Mouse (Mus musculus): ENCODE data around the gene C5ar2. TPM values are rescaled to one million over a fixed set of nuclear protein-coding genes. Genes with fewer than 3 reads are reported as not detected.

Gene C5ar2
- polyA plus RNA-seq (2015; fragmentation: Nextera tagmentation; extraction: Ambion mirVana), result 0.09 and 0.11 TPM in 2 replicates

DNA sequence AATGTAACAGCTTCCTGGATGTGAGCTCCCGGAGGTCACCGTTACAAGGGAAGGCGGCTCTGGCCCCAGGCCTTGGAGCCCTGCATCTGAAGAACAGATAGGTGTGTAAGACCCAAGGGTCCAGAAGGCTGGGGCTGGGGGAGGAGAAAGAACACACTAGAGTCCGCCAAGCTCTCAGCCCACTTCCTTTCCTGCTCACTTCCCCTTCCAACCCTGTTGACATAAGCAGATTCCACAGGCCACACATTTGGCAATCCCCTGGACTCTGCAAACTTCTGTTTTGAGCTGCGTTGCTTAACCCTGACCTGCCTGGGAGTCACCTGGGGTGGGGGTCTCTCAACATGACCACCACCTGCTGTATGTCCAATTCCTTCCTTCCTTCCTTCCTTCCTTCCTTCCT lies at the start of gene C5ar2:
C5ar2 (minus strand) TSS at position 88 of the 400 bp plus-strand sequence.
- no peak within 1 kb of the TSS for H3K9ac ChIP-seq (replicated peaks; ENCODE audit: low read length)
- whole genome bisulfite sequencing, result 39% methylated on average over 5 of the region's 5 CpGs

DNA sequence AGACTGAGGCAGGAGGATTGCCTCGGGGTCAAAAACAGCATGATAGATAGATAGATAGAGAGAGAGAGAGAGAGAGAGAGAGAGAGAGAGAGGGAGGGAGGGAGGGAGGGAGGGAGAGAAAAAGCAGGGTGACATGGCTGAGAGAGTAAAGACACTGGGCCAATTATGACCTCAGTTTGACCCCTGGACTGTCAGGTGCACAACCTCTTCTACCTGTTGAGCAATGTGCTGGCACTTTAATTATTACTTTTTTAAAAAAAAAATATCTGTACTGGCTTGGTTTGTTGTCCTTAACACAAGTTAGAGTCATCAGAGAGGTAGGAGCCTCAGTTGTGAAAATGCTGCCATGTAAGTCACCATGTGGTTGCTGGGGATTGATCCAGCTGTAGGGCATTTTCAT lies 43.8 kb upstream of the C5ar2 start:
- no peak overlapping the region for H3K4me3 ChIP-seq (ENCODE audit: low read length)
- H3K9me3 ChIP-seq (ENCODE audit: low read length), result no peaks in the 10 kb centered on the region
- H3K9ac ChIP-seq (replicated peaks; ENCODE audit: low read length), result no peak overlapping the region
- H3K27me3 ChIP-seq (ENCODE audit: insufficient read depth, low read length), result no peaks in the 10 kb centered on the region
- ATAC-seq (ENCODE audit: low FRiP score, low TSS enrichment), result no peak
- WGBS, result 77% methylated on average over 1 of the region's 1 CpGs
- no peak overlapping the region for H3K4me2 ChIP-seq (replicated peaks; ENCODE audit: low read depth, low read length)
- H3K36me3 ChIP-seq (ENCODE audit: insufficient read depth, low read length), result peaks cover 13% of the 10 kb centered on the region
- H3K4me1 ChIP-seq (ENCODE audit: insufficient read depth, low read length), result peaks cover 11% of the 10 kb centered on the region; the same call in 1 of the 2 replicates
- no peak overlapping the region for H3K27ac ChIP-seq (ENCODE audit: low read length)

More for the DNA sequence above, at the start of gene C5ar2:
- Histone ChIP-seq H3K4me3 (ENCODE audit: low read length) (no peak within 1 kb of the TSS), H3K27ac (ENCODE audit: low read length) (no peak within 1 kb of the TSS), H3K4me1 (ENCODE audit: insufficient read depth, low read length) (peaks cover 8% of the 10 kb centered on the region; the same call in 1 of the 2 replicates), H3K4me2 (replicated peaks; ENCODE audit: low read depth, low read length) (no peak within 1 kb of the TSS), H3K27me3 (ENCODE audit: insufficient read depth, low read length) (no peaks in the 10 kb centered on the region), H3K9me3 (ENCODE audit: low read length) (no peaks in the 10 kb centered on the region), H3K36me3 (ENCODE audit: insufficient read depth, low read length) (no peaks in the 10 kb centered on the region)
- no peak for ATAC-seq (ENCODE audit: low FRiP score, low TSS enrichment)

DNA sequence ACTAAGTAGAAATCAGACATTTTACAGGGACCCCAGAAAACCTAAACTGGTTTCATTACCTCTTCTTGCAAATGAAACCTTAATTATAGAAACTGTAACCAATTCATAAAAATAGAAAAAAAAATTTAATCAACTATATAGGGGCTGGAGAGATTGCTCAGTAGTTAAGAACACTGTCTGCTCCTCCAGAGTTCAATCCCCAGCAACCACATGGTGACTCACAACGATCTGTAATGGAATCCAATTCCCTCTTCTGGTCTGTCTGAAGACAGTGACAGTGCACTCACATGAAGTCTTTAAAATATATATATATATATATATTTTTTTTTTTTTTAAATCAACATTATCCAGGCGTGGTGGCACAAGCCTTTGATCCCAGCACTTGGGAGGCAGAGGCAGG lies 43.1 kb upstream of the C5ar2 start:
- H3K4me3 ChIP-seq (ENCODE audit: low read length), result peak overlapping the region; percentile 76
- peak overlapping the region; percentile 99 for H3K27ac ChIP-seq (ENCODE audit: low read length)
- peak overlapping the region; percentile 82 for H3K4me2 ChIP-seq (replicated peaks; ENCODE audit: low read depth, low read length)
- peak overlapping the region; percentile 88 for H3K9ac ChIP-seq (replicated peaks; ENCODE audit: low read length)
- WGBS, result 72% methylated on average over 2 of the region's 2 CpGs
- H3K27me3 ChIP-seq (ENCODE audit: insufficient read depth, low read length), result no peaks in the 10 kb centered on the region
- peaks cover 11% of the 10 kb centered on the region; the same call in 1 of the 2 replicates for H3K4me1 ChIP-seq (ENCODE audit: insufficient read depth, low read length)
- ATAC-seq (ENCODE audit: low FRiP score, low TSS enrichment), result no peak
- H3K36me3 ChIP-seq (ENCODE audit: insufficient read depth, low read length), result peaks cover 21% of the 10 kb centered on the region
- H3K9me3 ChIP-seq (ENCODE audit: low read length), result no peaks in the 10 kb centered on the region

DNA sequence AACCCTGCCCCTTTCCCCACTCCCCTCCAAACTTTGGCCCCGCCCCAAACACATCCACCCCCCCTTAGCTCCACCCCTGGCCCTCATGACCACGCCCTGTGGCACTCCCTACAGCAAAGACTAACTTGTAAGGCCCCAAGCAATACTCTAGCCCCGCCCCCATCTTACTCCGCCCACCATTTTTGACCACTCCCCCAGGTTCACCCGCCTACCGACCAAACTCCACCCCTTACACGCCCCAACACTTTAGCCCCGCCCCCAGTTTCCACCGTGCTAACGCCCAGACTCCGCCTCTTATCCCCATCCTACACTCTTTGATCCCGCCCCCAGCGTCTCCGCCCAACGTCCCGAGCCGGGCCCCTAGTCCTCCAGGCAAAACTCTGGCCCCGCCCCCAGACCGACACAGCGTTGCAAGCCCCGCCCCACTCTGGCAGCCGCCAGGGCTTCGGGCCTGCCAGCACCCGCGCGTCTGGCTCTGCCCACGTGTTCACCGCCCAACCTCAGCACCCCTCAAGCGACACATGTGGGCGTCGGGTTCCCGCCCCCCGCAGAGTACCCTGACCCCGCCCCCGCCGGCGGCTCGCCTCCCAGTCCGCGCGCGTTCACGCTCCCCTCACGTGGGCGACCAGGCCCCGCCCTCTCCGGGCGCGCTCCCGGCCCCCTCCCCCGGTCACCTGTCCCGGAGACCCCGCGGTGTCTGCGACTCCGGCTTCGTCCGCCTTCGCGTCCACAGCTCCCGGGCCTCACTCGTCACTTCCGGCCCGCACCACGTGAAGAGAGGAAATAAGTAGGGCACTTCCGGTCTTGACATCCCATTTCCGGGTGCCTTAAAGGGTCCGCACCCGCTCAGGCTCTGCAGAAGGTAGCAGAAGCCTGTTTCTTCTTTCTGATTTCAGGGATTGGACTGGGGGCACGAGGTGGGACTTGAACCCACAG lies 42.3 kb upstream of the C5ar2 start, which contains the start of gene Ccdc9:
Ccdc9 (minus strand) TSS at position 770 of the 936 bp plus-strand sequence.
- 0% methylated on average over 56 of the region's 70 CpGs for WGBS
- Histone ChIP-seq H3K9ac (replicated peaks; ENCODE audit: low read length) (peak within 1 kb of the TSS; percentile 88), H3K9me3 (ENCODE audit: low read length) (no peaks in the 10 kb centered on the region), H3K4me1 (ENCODE audit: insufficient read depth, low read length) (peaks cover 11% of the 10 kb centered on the region; the same call in 1 of the 2 replicates), H3K4me3 (ENCODE audit: low read length) (peak within 1 kb of the TSS; percentile 76), H3K27ac (ENCODE audit: low read length) (peak within 1 kb of the TSS; percentile 99), H3K27me3 (ENCODE audit: insufficient read depth, low read length) (no peaks in the 10 kb centered on the region), H3K4me2 (replicated peaks; ENCODE audit: low read depth, low read length) (peak within 1 kb of the TSS; percentile 82), H3K36me3 (ENCODE audit: insufficient read depth, low read length) (peaks cover 26% of the 10 kb centered on the region)
- ATAC-seq (ENCODE audit: low FRiP score, low TSS enrichment), result peak; percentile 92

DNA sequence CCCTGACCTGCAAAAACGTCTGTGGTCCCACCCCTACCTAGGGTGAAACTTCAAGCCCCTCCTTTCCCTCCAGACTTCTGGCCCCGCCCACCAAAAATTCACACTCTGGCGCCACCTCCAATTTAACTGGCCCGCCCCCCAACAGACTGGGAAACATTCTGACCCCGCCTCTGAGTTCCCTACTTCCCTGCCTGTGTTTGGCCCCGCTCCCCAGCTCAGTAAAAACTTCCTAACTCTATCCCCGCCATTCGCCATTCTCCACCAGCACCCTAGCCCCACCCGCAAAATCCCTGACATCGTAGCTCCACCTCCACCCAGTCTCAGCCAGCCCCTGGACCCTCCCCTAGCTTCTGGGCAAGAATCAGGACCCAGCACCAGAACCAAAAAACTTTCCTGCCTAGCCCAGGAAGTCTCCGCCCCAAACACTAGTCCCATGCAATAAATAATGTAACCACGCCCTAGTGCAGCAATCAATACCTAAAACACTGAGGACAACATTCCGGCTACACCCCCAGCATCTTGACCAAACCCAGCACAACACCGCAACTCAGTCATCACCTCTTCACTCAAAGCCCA lies 41.6 kb upstream of the C5ar2 start:
- H3K4me1 ChIP-seq (ENCODE audit: insufficient read depth, low read length), result peaks cover 11% of the 10 kb centered on the region; the same call in 1 of the 2 replicates
- H3K4me3 ChIP-seq (ENCODE audit: low read length), result peak overlapping the region; percentile 76
- peak overlapping the region; percentile 82 for H3K4me2 ChIP-seq (replicated peaks; ENCODE audit: low read depth, low read length)
- peak overlapping the region; percentile 55 for H3K9ac ChIP-seq (replicated peaks; ENCODE audit: low read length)
- WGBS, result under 1% methylated on average over 14 of the region's 14 CpGs
- no peaks in the 10 kb centered on the region for H3K9me3 ChIP-seq (ENCODE audit: low read length)
- peak overlapping the region; percentile 84 for H3K27ac ChIP-seq (ENCODE audit: low read length)
- ATAC-seq (ENCODE audit: low FRiP score, low TSS enrichment), result peak; percentile 76
- peaks cover 34% of the 10 kb centered on the region for H3K36me3 ChIP-seq (ENCODE audit: insufficient read depth, low read length)
- H3K27me3 ChIP-seq (ENCODE audit: insufficient read depth, low read length), result no peaks in the 10 kb centered on the region

DNA sequence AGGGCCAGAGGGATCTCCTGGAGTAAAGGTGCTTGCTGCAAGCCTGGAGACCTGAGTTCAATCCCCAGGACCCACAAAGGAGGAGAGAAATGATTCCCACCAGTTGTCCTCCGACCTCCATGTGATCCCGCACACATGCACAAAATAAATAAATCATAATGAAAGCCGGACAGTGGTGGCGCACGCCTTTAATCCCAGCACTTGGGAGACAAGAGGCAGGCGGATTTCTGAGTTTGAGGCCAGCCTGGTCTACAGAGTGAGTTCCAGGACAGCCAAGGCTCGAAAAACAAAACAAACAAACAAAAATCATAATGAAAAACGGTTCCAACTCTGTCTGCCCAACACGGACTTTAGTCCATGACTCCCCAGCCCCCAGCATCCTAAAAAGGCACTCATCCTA lies 41.0 kb upstream of the C5ar2 start:
- Histone ChIP-seq H3K9me3 (ENCODE audit: low read length) (no peaks in the 10 kb centered on the region), H3K4me3 (ENCODE audit: low read length) (peak overlapping the region; percentile 76), H3K4me1 (ENCODE audit: insufficient read depth, low read length) (peaks cover 11% of the 10 kb centered on the region; the same call in 1 of the 2 replicates), H3K27ac (ENCODE audit: low read length) (peak overlapping the region; percentile 84), H3K36me3 (ENCODE audit: insufficient read depth, low read length) (peaks cover 40% of the 10 kb centered on the region), H3K27me3 (ENCODE audit: insufficient read depth, low read length) (no peaks in the 10 kb centered on the region), H3K4me2 (replicated peaks; ENCODE audit: low read depth, low read length) (peak overlapping the region; percentile 82), H3K9ac (replicated peaks; ENCODE audit: low read length) (peak overlapping the region; percentile 55)
- ATAC-seq (ENCODE audit: low FRiP score, low TSS enrichment), result no peak
- WGBS, result 54% methylated on average over 9 of the region's 9 CpGs

DNA sequence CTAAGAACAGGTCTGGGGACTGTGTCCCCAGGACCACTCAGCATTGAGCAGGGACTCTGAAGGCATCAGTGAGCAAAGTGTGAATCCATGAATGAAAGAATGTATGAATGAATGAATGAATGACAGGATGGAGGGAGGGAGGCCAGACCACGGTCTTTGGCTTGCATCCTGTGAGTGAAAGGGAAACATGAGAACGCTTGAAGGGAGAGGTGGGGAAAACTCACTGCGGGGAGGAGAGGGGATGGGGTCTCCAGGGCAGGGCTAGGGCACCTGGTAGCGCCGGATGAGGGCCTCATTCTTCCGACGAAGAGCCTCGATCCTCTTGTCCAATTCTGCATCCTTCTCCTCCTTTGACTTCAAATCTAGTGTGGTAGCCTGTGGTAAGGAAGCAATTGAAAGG lies 40.0 kb upstream of the C5ar2 start:
- Histone ChIP-seq H3K9ac (replicated peaks; ENCODE audit: low read length) (no peak overlapping the region), H3K4me3 (ENCODE audit: low read length) (no peak overlapping the region), H3K4me2 (replicated peaks; ENCODE audit: low read depth, low read length) (no peak overlapping the region), H3K36me3 (ENCODE audit: insufficient read depth, low read length) (peaks cover 40% of the 10 kb centered on the region), H3K27ac (ENCODE audit: low read length) (no peak overlapping the region), H3K27me3 (ENCODE audit: insufficient read depth, low read length) (no peaks in the 10 kb centered on the region), H3K4me1 (ENCODE audit: insufficient read depth, low read length) (peaks cover 11% of the 10 kb centered on the region; the same call in 1 of the 2 replicates), H3K9me3 (ENCODE audit: low read length) (no peaks in the 10 kb centered on the region)
- 85% methylated on average over 8 of the region's 8 CpGs for WGBS
- ATAC-seq (ENCODE audit: low FRiP score, low TSS enrichment), result no peak

DNA sequence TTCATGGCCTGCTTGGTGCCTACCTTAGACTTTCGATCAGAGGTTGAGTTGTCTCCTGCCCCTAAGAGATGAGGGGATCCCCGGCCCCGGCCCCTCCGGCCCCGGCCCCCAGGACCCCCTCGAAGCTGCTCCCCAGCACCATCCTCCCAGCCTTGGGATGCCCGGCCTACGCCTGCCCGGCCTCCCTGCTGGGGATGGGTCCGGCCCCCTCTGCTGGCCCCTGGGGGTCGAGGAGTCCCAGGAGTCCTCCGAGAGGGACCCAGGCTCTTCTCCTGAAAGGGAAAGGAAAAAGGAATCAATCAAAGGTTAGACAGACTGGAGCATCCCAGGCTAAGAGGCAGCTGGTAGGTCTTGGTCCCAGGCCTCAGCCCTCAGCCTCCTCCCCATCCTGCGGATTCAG lies 38.4 kb upstream of the C5ar2 start:
- Histone ChIP-seq H3K27me3 (ENCODE audit: insufficient read depth, low read length) (no peaks in the 10 kb centered on the region), H3K36me3 (ENCODE audit: insufficient read depth, low read length) (peaks cover 47% of the 10 kb centered on the region), H3K4me2 (replicated peaks; ENCODE audit: low read depth, low read length) (no peak overlapping the region), H3K9ac (replicated peaks; ENCODE audit: low read length) (no peak overlapping the region), H3K9me3 (ENCODE audit: low read length) (no peaks in the 10 kb centered on the region), H3K27ac (ENCODE audit: low read length) (no peak overlapping the region), H3K4me1 (ENCODE audit: insufficient read depth, low read length) (peaks cover 11% of the 10 kb centered on the region; the same call in 1 of the 2 replicates), H3K4me3 (ENCODE audit: low read length) (no peak overlapping the region)
- WGBS, result 92% methylated on average over 13 of the region's 13 CpGs
- ATAC-seq (ENCODE audit: low FRiP score, low TSS enrichment), result no peak

DNA sequence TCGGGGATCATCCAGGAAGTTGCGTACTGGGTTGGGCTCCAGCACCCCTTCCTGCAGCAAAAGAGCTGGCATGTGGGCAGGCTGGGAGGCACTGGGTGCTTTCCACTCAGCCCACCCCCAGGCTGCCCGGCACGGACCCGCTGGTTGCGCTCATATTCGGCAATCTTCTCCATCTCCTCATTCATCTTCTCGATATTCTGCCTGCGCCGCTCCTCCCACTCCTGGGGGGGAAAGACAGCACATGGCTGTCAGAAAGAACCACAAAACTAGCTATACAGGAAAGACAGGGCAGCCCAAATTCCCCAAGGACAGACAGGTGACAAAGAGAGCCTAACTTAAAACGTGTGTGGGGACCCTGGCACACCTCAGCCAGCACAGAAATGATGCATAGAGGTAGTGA lies 36.8 kb upstream of the C5ar2 start:
- H3K9ac ChIP-seq (replicated peaks; ENCODE audit: low read length), result no peak overlapping the region
- H3K9me3 ChIP-seq (ENCODE audit: low read length), result no peaks in the 10 kb centered on the region
- no peak overlapping the region for H3K4me3 ChIP-seq (ENCODE audit: low read length)
- WGBS, result 92% methylated on average over 11 of the region's 11 CpGs
- ATAC-seq (ENCODE audit: low FRiP score, low TSS enrichment), result no peak
- no peak overlapping the region for H3K27ac ChIP-seq (ENCODE audit: low read length)
- peaks cover 11% of the 10 kb centered on the region; the same call in 1 of the 2 replicates for H3K4me1 ChIP-seq (ENCODE audit: insufficient read depth, low read length)
- H3K4me2 ChIP-seq (replicated peaks; ENCODE audit: low read depth, low read length), result no peak overlapping the region
- peaks cover 54% of the 10 kb centered on the region for H3K36me3 ChIP-seq (ENCODE audit: insufficient read depth, low read length)
- no peaks in the 10 kb centered on the region for H3K27me3 ChIP-seq (ENCODE audit: insufficient read depth, low read length)

Measured in kidney, embryonic 16.5 days (tissue).